Mouse (Mus musculus) brain, embryonic 14.5 days (tissue): ENCODE results near the gene Chad.

Experiments used
- CTCF ChIP-seq: fragments of 200-500 bp; IDR thresholded peaks from 2 replicates; pipeline ENCODE4 v1.5.1; 2012; ENCODE audit warnings: inconsistent platforms, mild to moderate bottlenecking, moderate library complexity, borderline replicate concordance; ENCODE audit not compliant: insufficient read depth, insufficient read length; ENCODE audit errors: extremely low read depth
- POLR2A ChIP-seq: fragments of 200-500 bp; IDR thresholded peaks from 2 replicates; pipeline ENCODE4 v1.6.1; 2012; ENCODE audit warnings: mild to moderate bottlenecking, inconsistent platforms, borderline replicate concordance; ENCODE audit not compliant: poor library complexity, insufficient read depth, insufficient read length, severe bottlenecking; ENCODE audit errors: extremely low read depth

- TF ChIP-seq POLR2A (no peak), CTCF (no peak)
Measured at GRCm38 (mm10) chr11:94563383-94563782, 1.5 kb upstream of the Chad start.
